19 mouse cellular contexts compared by ENCODE assay signal in genomic region chr9:61271769-61272352, GRCm38 (mm10).
"Had no signal": no experiment of that assay in that cellular context is flagged by ENCODE, and none has a peak within 500 bp of the region (broad histone marks: within the 10 kb centered on the region; RNA-seq: fewer than 3 reads in every experiment).

No protein-coding gene starts in this region.

- H3K9me3 ChIP-seq: liver, embryonic 15.5 days; midbrain, embryonic 13.5 days; neural tube, embryonic 12.5 days; neural tube, embryonic 15.5 days had no signal

- H3K4me1 ChIP-seq: liver, embryonic 15.5 days had no signal

- ATAC-seq: intestine, postnatal 0 days; midbrain, embryonic 13.5 days had no signal

- H3K27ac ChIP-seq: kidney, postnatal 0 days; left cerebral cortex, adult 2 months; liver, embryonic 15.5 days; midbrain, embryonic 13.5 days; neural tube, embryonic 12.5 days; neural tube, embryonic 15.5 days; stomach, postnatal 0 days had no signal

- H3K4me3 ChIP-seq: left cerebral cortex, adult 2 months; liver, embryonic 15.5 days; midbrain, embryonic 13.5 days; neural tube, embryonic 12.5 days; neural tube, embryonic 15.5 days had no signal

- H3K9ac ChIP-seq: liver, embryonic 15.5 days; midbrain, embryonic 13.5 days; neural tube, embryonic 12.5 days; neural tube, embryonic 15.5 days had no signal

- H3K4me2 ChIP-seq: liver, embryonic 15.5 days; midbrain, embryonic 13.5 days; neural tube, embryonic 12.5 days; neural tube, embryonic 15.5 days had no signal

- DNase-seq: kidney, adult 2 months; kidney, postnatal 25 days; layer of hippocampus, postnatal 36 days; lung, adult 2 months; lung, postnatal 14 days; lung, postnatal 4 days; right cerebral cortex, adult 18-20 months; right cerebral cortex, postnatal 14 days; right cerebral cortex, postnatal 4 days; thymus, adult 2 months; thymus, postnatal 25 days had no signal

- H3K36me3 ChIP-seq: liver, embryonic 15.5 days; midbrain, embryonic 13.5 days; neural tube, embryonic 12.5 days; neural tube, embryonic 15.5 days had no signal
